Mouse (Mus musculus): ENCODE measurements around the gene Fam219b. TPM values are rescaled to one million over a fixed set of nuclear protein-coding genes. Genes with fewer than 3 reads are reported as not detected.

Gene Fam219b
- polyA plus RNA-seq (2017; shearing (Covaris generic)): 10 to 100 TPM; 12.0 to 14.5 TPM

GRCm38 (mm10) chr9:57537044-57537727 lies at the start of gene Fam219b:
Gene Fam219b (plus strand): TSS chr9:57537528.

GRCm38 (mm10) chr9:57503622-57504380 lies 33.5 kb upstream of the Fam219b start, which contains the start of gene Rpp25:
Gene Rpp25 (plus strand): TSS chr9:57504026.

GRCm38 (mm10) chr9:57521056-57521911 lies 16.0 kb upstream of the Fam219b start, which contains the start of gene Cox5a:
Gene Cox5a (plus strand): TSS chr9:57521274.

GRCm38 (mm10) chr9:57552139-57552887 lies 15.0 kb downstream of the Fam219b start, which contains the start of gene Mpi:
Gene Mpi (minus strand): TSS chr9:57552763.

GRCm38 (mm10) chr9:57560861-57561710 lies 23.8 kb downstream of the Fam219b start, which contains the start of gene Scamp2:
Gene Scamp2 (plus strand): TSS chr9:57560943.

GRCm38 (mm10) chr9:57589224-57590126 lies 52.1 kb downstream of the Fam219b start, which contains the start of gene Ulk3:
Gene Ulk3 (plus strand): TSS chr9:57589452.

Other genes with a start within 250 kb of the Fam219b start
- gene Ppcdc, start 97.4 kb upstream of the Fam219b start, polyA plus RNA-seq (2017; shearing (Covaris generic)): 100 to 1,000 TPM in 1 of 2 experiments, 10 to 100 TPM in 1; 94.1 to 119 TPM
- under 1 TPM; 0.33 to 0.98 TPM for gene Scamp5, start 69.5 kb upstream of the Fam219b start, polyA plus RNA-seq (2017; shearing (Covaris generic))
- under 1 TPM in 1 of 2 experiments, not detected in 1; 0.60 TPM for gene Rpp25, start 33.5 kb upstream of the Fam219b start, polyA plus RNA-seq (2017; shearing (Covaris generic))
- gene Cox5a, start 16.3 kb upstream of the Fam219b start, polyA plus RNA-seq (2017; shearing (Covaris generic)): 100 to 1,000 TPM; 396 to 442 TPM
- gene Mpi, start 15.2 kb downstream of the Fam219b start, polyA plus RNA-seq (2017; shearing (Covaris generic)): 10 to 100 TPM; 14.9 to 24.7 TPM
- gene Scamp2, start 23.4 kb downstream of the Fam219b start, polyA plus RNA-seq (2017; shearing (Covaris generic)): 100 to 1,000 TPM; 104 to 111 TPM
- gene Ulk3, start 51.9 kb downstream of the Fam219b start, polyA plus RNA-seq (2017; shearing (Covaris generic)): 10 to 100 TPM; 72.8 to 93.8 TPM
- gene Cplx3, start 68.8 kb downstream of the Fam219b start, polyA plus RNA-seq (2017; shearing (Covaris generic)): not detected
- gene Lman1l, start 83.2 kb downstream of the Fam219b start, polyA plus RNA-seq (2017; shearing (Covaris generic)): under 1 TPM; 0.18 to 0.60 TPM
- 100 to 1,000 TPM; 170 to 201 TPM for gene Csk, start 116.1 kb downstream of the Fam219b start, polyA plus RNA-seq (2017; shearing (Covaris generic))
- gene Cyp1a2, start 146.2 kb downstream of the Fam219b start, polyA plus RNA-seq (2017; shearing (Covaris generic)): under 1 TPM in 1 of 2 experiments, not detected in 1; 0.12 TPM
- gene Cyp1a1, start 150.4 kb downstream of the Fam219b start, polyA plus RNA-seq (2017; shearing (Covaris generic)): under 1 TPM in 1 of 2 experiments, not detected in 1; 0.32 TPM
- 10 to 100 TPM; 29.6 to 35.3 TPM for gene Edc3, start 171.0 kb downstream of the Fam219b start, polyA plus RNA-seq (2017; shearing (Covaris generic))
- 100 to 1,000 TPM; 118 to 137 TPM for gene Clk3, start 228.3 kb downstream of the Fam219b start, polyA plus RNA-seq (2017; shearing (Covaris generic))

Measured in activated CD4-positive, CD25-positive, alpha-beta regulatory T cell (primary cell).